Mouse (Mus musculus): Measurements from ENCODE around the gene Hoxd8. TPM values are rescaled to one million over a fixed set of nuclear protein-coding genes. Genes with fewer than 3 reads are reported as not detected.
A peak's percentile ranks its signal among the peaks of the same experiment; 100 is the strongest.

The Hoxd8 gene
- total RNA-seq, 4 experiments from 2014 or later = not detected

DNA sequence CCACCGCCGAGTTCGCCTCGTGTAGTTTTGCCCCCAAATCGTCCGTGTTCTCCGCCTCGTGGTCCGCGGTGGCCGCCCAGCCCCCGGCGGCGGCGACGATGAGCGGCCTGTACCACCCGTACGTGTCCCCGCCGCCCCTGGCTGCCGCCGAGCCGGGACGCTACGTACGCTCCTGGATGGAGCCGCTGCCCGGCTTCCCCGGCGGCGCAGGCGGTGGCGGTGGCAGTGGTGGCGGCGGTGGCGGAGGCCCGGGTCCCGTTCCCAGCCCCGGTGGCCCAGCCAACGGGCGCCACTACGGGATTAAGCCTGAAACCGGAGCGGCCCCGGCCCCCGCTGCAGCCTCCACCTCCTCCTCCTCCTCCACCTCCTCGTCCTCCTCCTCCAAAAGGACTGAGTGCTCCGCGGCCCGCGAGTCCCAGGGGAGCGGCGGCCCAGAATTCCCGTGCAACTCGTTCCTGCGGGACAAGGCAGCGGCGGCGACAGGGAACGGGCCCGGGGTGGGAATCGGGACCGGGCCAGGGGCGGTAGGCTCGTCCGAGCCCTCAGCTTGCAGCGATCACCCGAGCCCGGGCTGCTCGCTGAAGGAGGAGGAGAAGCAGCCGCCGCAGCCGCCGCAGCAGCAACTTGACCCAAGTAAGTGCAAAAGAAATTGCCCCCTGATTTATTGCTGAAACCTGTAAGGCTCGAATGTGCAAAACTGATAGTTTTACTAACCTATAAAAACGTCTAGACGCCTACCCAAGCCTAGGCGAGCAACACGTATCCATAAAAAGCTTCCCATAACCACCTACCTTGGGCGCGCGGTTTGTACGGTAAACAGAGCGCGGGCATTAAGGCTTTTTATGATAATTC is 6.0 kb upstream of the Hoxd8 start:
- no peak for DNase-seq (ENCODE audit: low spot score in 2 of 2)

DNA sequence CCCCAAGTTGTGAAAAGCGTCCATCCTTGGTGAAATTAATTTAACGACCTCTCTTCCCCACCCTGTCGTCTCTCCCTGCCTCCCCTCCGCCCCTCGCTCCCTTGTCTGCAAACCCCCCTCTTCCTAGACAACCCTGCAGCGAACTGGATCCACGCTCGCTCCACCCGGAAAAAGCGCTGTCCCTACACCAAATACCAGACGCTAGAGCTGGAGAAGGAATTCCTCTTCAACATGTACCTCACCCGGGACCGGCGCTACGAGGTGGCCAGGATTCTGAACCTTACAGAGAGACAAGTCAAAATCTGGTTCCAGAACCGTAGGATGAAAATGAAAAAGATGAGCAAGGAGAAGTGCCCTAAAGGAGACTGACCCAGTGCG is 5.4 kb upstream of the Hoxd8 start:
- no peak for DNase-seq (ENCODE audit: low spot score in 2 of 2)

DNA sequence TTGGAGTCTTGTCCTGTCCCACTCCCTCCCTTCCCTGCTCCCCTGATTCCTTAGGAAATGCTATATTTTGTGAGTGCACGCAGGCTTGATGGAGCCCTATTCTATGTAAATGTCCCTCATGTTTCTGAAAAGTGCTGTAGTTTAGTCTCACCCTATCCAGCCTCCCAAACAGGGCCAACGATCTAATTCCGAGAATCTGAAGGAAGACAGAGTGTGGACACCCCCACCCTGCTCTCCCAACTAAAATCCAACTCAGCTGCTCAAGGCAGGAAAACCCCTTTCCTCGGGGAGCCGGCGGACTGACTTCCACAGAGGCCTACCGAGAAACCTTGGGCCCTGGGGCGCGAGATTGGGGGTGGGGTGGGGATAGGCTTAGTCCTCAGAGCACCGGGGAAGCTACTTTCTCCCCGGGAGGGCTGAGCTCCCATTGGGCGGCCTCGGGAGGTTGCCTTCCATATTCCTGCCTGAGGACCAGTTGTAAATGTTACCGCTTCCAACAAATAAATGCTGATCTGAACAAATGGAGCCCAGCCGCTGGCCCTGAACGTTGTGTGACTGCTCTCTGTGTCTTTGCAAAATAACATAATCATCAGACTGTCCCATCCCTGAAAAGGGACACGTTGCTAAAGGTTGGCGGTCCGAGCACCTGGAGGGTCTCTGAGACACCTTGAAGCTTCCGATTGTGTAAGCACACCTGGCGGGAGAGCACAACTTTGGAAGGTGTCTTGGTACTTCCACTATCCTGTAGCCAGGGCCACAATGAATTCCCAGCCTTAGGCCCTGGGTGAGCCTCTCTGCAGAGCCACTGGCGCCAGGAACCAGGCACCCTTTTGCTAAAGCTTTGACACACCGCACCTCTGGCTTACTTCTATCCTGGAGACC is 4.5 kb upstream of the Hoxd8 start:
- DNase-seq (ENCODE audit: low spot score in 2 of 2) = no peak

DNA sequence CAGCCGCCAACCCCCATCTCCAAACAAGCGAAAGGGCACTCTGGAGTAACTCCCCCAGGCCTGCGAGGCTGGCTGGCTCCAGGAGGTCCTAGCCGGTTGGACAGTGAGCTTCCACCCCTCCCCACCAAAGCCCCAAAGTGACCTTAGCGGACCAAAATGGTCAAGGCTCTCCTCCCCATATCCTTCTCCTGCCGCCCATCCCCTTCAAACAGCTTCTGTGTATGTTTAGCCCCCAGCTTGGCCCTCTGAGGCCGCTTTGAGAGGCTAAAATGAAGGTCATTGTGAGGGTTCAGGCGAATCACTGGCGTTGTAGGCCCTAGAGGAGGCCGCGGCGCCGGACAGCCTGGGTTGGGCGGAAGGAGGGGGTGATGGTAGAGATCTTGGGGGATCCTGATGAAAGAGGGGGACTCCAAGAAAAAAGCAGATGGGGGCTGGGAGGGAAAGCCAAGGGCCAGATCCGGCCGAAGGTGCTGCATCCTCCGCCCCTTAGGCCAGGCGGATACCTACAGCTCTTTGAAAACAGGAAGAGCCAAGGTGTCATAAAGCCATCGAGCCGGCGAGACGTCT is 3.8 kb upstream of the Hoxd8 start:
- no peak for DNase-seq (ENCODE audit: low spot score in 2 of 2)

DNA sequence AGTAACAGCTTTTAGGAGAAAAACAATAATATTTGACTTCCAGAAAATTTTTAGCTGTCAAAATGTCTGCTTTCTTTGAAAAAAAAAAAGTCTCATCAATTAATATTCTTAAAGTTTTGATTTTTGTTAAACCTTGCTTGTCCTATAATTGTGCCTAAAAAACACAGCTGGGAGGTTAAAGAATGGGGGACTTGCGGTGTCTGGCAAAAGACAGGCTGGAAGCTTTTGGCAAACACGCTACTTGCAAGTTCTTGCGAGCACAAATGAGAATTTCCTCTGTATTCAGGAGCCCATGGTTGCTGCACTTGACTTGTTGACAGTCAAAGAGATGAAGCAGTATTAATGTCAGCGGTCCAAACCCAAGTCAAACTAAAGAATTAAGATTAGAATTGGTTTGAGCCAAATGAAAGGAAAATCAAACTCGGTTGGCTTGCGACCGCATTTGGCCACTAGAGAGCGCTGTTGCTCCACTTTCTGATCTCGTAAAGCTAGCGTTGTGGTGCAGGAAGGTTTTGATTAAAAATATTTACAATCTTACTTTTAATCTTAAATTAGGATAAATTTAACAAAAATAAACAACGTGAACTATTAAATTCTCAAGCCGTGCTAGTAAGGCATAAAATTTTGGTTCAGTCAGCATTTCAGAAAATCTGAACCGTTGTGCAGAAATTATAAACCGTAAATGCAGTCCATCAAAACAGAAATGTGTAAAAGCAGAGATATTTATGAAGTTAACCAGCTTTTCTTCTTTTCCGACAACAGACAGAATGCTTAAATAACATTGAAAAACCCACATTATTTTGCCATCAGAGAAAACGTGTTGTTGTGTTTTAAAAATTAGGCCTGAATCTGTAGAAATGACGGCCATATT is 2.2 kb upstream of the Hoxd8 start:
- DNase-seq (ENCODE audit: low spot score in 2 of 2) = peak in 1 of 2 experiments; percentile 75

DNA sequence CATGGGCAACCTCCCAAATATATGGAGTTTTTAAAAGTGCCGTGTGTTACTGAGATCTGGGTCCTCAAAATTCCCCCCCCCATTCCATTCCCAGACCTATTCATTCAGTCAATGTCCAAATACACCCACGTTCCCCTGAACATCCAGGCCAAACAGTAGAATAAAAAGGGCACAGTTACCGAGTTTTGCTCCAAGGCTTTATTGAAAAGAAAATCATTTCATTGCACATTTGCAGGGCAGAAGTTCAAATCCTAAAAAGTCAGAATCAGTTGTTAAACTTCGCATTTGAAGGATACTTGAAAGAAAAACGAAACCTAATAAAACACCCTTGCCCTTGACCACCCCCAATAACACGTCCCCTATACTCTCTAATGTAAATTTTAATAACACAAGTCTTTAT is 1.6 kb upstream of the Hoxd8 start:
- DNase-seq (ENCODE audit: low spot score in 2 of 2) = no peak

DNA sequence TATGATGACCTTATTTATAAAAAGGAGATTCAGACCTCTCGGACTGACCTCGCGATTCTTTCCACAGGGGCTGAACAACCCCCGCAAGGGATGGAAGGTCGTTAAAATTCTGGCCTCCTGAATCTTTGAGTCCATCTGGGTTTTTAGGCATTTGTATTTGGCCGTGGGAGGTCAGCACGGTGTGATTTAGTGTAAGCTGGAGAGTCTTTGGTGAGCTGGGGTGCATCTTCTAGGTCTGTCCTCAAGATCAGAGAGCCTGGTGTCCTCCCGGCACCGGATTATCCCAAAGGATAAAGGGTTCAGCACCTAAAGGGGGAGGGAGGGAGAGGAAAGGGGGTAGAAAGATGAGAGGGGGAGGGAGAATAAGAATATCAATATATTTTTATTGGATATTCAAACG is 1.1 kb upstream of the Hoxd8 start:
- DNase-seq (ENCODE audit: low spot score in 2 of 2) = no peak

DNA sequence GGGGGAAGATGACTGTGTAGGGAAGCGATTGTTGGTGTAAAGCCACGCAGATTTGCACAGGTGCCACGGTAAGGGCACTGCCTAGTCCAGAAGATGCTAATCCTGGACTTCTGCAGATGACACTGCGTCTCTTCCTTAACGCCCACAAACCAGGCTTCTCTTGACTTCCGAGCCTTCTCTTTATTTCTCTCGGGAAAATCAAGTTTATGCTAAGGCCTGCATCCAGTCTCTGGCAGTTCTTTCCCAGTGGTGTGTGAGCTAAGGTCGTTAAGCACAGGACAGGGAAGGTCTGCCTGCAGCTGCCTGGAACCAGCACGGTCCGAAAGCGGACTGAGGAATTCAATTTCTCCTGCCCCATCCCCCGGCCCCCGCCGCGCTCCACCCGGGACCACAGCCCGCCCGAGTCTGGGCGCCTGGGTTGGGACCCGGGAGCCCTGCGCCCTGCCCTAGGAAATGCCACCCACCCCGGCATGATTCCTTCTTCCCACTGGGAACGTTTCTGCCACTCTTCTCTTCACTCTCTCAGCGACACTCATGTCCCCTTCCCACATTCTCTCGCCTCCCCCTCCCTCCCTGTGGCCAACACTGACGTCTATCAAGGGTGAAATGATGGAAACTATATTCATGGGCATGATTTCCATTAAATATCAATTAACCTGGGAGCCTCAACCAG is 559 bp upstream of the Hoxd8 start:
- no peak for DNase-seq (ENCODE audit: low spot score in 2 of 2)

DNA sequence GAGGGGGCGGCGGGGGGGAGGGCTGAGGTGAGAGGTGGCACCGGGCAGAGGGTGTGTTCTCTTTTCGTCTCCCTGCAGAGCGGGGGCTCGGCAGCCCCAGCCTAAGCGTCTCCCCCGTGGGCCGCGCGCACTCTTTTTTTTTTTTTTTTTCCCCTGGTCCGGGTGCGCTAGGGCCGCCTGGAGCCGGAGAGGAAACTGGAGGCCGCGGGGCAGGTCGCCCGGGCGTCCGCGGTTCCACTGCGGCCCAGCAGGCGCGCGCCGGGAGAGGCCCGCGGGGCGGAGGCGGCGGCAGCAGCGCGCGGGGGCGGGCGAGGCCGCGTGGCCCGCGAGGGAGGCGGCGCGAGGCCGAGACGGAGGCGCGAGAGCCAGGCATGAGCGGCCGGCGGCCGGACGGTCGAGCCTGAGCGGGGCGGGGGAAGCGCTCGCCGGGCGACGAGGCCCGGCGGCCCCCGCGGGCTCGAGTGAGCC is 618 bp downstream of the Hoxd8 start:
- no peak for DNase-seq (ENCODE audit: low spot score in 2 of 2)

DNA sequence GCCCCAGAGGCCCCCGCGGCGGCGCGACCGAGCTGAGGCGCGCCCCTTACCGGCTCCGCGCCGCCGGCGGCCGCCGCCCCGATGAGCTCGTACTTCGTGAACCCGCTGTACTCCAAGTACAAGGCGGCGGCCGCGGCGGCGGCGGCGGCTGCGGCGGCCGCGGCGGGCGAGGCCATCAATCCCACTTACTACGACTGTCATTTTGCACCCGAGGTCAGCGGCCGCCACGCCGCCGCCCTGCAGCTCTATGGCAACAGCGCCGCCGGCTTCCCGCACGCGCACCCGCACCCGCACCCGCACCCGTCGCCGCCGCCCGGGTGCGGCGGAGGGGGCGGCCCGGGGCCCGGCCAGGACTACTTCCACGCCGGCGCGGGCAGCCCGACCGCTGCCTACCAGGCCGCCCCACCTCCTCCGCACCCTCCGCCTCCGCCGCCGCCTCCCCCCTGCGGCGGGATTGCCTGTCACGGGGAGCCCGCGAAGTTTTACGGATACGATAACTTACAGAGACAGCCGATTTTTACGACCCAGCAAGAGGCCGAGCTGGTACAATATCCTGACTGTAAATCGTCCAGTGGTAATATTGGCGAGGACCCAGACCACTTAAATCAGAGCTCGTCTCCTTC is 1.2 kb downstream of the Hoxd8 start:
- no peak for DNase-seq (ENCODE audit: low spot score in 2 of 2)

DNA sequence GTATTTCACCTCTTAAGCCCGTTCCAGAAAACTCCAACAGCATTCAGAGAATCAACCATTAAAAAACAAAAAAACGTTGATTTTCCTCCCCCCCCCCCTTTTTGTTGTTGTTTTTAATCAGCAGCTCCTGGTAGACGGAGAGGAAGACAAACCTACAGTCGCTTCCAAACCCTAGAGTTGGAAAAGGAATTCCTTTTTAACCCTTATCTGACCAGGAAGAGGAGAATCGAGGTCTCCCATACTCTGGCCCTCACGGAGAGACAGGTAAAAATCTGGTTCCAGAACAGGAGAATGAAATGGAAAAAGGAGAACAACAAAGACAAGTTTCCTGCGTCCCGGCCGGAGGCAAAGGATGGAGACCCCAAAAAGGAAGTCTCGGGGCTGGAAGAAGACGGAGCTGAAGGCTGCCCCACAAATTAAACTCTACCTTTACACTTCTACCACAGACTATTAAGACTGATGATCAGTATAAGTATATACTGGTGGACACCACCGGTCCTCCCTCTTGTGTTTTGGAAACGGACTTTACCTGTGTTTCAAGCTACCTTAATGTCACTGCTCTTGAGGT is 2.1 kb downstream of the Hoxd8 start:
- no peak for DNase-seq (ENCODE audit: low spot score in 2 of 2)

DNA sequence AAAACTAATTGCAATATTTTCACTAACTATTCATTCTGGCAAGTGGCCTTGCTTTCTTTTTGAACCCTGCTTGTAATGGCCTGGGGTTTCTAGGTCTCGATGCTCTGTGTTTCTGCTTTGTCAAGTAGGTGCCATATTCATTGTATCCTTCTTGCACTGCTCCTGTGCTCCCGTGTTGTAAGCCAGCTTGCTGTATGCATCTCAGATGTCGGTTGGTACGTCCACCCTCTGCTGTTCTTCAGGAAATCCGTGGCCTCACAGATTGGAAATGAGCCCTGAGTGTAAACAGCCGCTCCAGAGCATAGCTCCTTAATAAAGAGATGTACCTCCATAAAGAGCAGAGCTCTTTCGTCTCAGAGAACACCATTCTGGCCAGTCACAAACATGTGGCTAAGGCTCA is 3.2 kb downstream of the Hoxd8 start:
- no peak for DNase-seq (ENCODE audit: low spot score in 2 of 2)

DNA sequence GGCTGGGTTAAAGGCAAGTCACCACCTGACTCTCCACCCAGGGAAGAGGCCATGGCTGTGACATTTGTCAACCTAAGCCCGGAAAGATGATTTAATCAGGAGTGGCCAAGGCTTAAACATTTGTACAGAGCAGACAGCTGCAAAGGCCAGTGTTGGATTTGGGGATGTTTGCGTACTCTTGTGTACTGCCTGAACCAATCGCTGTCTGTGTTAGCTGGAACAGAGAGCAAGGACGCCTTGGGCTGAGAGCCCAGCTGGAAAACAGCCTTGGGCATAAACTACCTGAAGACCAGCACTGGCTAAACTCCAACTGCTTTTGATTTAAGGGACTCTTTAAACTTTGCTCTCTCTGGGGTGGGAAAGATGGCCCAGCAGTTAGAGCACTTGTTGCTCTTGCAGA is 4.3 kb downstream of the Hoxd8 start:
- no peak for DNase-seq (ENCODE audit: low spot score in 2 of 2)

DNA sequence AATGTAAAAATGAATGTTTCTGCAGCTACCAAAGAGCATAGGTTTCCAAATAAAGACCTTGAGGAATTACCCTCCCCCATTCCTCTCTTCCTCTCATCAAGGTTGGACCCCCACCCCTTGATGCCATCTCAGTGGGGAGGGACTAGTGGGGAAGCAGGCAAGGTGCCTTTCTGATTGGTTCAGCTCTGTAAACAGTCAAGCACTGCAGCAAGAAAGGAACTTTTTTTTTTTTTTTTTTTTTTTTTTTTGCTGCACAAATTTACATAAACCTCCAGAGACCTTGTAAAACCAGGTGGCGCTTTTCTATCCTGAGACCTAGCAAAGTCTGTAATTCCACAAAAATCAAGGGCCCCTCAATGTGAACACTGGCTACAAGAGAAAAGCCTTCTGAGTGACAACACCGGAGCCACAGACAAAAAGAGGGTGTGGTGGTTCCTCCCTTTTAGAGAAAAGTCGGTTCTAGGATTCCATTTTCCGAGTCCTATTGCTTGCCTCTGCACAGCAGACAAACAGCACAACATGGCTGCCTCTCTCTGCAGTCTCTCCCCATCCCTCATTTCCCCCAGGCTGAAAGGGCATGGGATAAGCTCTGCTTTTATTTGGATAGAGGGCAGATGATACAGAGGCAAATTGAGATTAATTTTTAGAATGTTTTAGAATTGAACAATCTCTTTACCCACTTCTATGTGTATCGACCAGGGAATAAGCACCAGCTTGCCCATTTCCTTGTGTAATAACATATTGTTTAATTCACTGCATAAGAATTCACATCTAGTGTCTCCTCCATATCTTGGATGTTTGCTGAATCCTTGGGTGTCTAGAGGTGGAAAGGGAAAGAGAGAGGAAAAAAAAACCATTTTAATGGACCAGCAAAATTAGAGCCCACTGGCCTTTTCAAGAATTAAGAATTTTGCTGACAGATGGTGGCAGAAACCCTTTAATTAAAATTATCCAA is 5.3 kb downstream of the Hoxd8 start:
- no peak for DNase-seq (ENCODE audit: low spot score in 2 of 2)

DNA sequence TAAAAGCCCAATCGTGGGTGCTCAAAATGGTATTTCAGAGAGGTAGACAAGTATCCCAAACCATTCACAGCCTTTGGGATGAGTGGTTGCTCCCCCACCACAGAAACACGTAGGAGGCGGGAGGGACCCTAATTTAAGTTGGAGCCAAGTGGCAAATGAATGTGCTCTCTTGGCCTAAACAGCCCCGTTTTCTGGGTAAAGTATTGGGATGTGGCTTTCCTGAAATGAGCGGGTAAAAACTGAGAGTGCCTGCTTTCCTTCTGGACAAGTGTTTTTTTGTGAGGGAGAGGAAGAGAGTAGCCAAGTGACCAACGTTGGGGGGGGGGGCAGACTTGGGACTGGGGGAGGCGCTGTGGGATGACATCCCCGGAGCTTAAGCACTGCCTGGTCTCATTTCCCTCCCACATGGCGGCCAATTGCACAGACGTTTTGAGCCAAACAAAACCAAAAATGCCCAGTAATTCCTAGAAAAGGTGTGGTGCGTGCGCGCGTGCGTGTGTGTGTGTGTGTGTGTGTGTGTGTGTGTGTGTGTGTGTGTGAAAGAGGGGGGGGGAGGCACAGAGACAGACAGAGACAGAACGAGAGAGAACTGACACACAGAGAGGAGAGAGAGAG is 6.6 kb downstream of the Hoxd8 start:
- no peak for DNase-seq (ENCODE audit: low spot score in 2 of 2)

DNA sequence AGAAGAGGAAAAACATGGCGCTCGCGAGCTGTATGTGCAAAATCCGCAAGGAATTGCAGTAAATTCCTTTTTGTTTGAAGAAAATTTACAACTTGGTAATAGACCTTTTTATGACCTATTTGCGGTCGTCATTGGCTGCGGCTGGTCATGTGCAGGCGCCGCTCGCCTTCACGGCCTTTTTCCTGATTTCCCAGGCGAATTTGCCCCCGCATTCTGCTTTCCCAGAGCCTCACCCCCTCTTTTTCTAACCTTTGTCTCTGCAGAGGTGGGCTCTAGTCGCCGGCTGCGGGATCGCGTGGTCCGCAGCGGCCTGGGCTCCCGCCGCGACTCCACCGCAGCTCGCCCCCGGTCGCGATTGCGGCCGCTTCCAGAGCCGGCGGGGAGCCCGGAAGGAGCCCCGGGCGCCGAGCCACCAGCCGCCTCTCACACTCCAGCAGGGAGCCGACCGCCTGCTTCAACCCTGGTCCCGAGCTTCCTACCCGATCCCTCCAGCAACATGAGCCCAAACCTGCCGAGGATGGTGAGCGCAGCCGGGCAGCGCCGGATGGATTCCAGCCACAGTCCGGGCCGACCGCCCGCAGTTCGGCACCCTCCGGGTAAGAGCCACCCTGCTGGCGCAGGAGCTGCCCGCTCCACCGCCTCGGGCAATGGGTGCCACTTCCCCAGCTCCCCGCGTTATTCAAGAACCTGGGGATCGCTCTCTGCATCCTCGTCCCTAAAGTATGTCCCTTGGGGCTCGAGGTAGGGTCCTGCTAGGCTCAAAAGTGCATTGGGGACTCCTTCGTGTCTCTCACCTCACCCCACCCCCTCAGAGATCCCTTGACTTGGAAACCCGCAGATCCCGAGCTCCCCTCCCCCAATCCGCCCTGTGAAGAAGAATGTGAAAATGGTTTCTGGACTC is 7.6 kb downstream of the Hoxd8 start, which contains the start of the genes Hoxd3 and Hoxd4:
TSS of gene Hoxd3 (plus strand) at position 207 of the 901 bp plus-strand sequence.
TSS of gene Hoxd4 (plus strand) at position 209 of the 901 bp plus-strand sequence.
- no peak for DNase-seq (ENCODE audit: low spot score in 2 of 2)
